Mouse (Mus musculus): ENCODE results near the gene Gm28047. TPM values are rescaled to one million over a fixed set of nuclear protein-coding genes. Genes with fewer than 3 reads are reported as not detected.

Gm28047 gene
- total RNA-seq, 2 experiments from 2014 or later, result 2.2 TPM; not detected in 1

- intact Hi-C loops (cut with DNase I), result no loop called here
Observed at GRCm38 (mm10) chr15:102517976-102518858, 106.7 kb downstream of the Gm28047 start, which contains the start of gene Tarbp2. Gene Tarbp2 (plus strand): TSS chr15:102518192.

GRCm38 (mm10) chr15:102517631-102517975 is 107.3 kb downstream of the Gm28047 start:
- no peak for DNase-seq
- intact Hi-C loops (cut with DNase I), result no loop called here

More at GRCm38 (mm10) chr15:102517976-102518858, 106.7 kb downstream of the Gm28047 start, which contains the start of gene Tarbp2:
- DNase-seq, result peak; percentile 100

GRCm38 (mm10) chr15:102516728-102517404 is 108.0 kb downstream of the Gm28047 start, which contains the start of gene Map3k12:
Gene Map3k12 (minus strand): TSS chr15:102517064.
- peak; percentile 83 for DNase-seq
- intact Hi-C loops (cut with DNase I), result no loop called here

- intact Hi-C loops (cut with DNase I), result no loop called here
- peak; percentile 61 for DNase-seq
Observed at GRCm38 (mm10) chr15:102516293-102516692, 108.6 kb downstream of the Gm28047 start.

- DNase-seq, result no peak
- intact Hi-C loops (cut with DNase I), result no loop called here
Observed at GRCm38 (mm10) chr15:102515791-102516190, 109.1 kb downstream of the Gm28047 start.

- DNase-seq, result no peak
- intact Hi-C loops (cut with DNase I), result no loop called here
Observed at GRCm38 (mm10) chr15:102515261-102515660, 109.6 kb downstream of the Gm28047 start.

- no peak for DNase-seq
- intact Hi-C loops (cut with DNase I), result no loop called here
Observed at GRCm38 (mm10) chr15:102513004-102513403, 111.9 kb downstream of the Gm28047 start.

- intact Hi-C loops (cut with DNase I), result no loop called here
- DNase-seq, result no peak
Observed at GRCm38 (mm10) chr15:102512471-102512870, 112.4 kb downstream of the Gm28047 start.

GRCm38 (mm10) chr15:102512010-102512409 is 112.9 kb downstream of the Gm28047 start:
- intact Hi-C loops (cut with DNase I), result no loop called here
- no peak for DNase-seq

GRCm38 (mm10) chr15:102511285-102511833 is 113.5 kb downstream of the Gm28047 start:
- intact Hi-C loops (cut with DNase I), result no loop called here

GRCm38 (mm10) chr15:102510590-102511284 is 114.1 kb downstream of the Gm28047 start:
- intact Hi-C loops (cut with DNase I), result no loop called here
- peak; percentile 96 for DNase-seq

More at GRCm38 (mm10) chr15:102511285-102511833, 113.5 kb downstream of the Gm28047 start:
- peak; percentile 59 for DNase-seq

GRCm38 (mm10) chr15:102510110-102510509 is 114.8 kb downstream of the Gm28047 start:
- intact Hi-C loops (cut with DNase I), result no loop called here
- no peak for DNase-seq

- intact Hi-C loops (cut with DNase I), result no loop called here
- DNase-seq, result no peak
Observed at GRCm38 (mm10) chr15:102508336-102508735, 116.5 kb downstream of the Gm28047 start.

- no peak for DNase-seq
- intact Hi-C loops (cut with DNase I), result no loop called here
Observed at GRCm38 (mm10) chr15:102507561-102507960, 117.3 kb downstream of the Gm28047 start.

GRCm38 (mm10) chr15:102506864-102507263 is 118.0 kb downstream of the Gm28047 start:
- no peak for DNase-seq
- intact Hi-C loops (cut with DNase I), result no loop called here

- intact Hi-C loops (cut with DNase I), result no loop called here
- no peak for DNase-seq
Observed at GRCm38 (mm10) chr15:102506464-102506830, 118.4 kb downstream of the Gm28047 start.

- intact Hi-C loops (cut with DNase I), result no loop called here
- no peak for DNase-seq
Observed at GRCm38 (mm10) chr15:102505770-102506463, 119.0 kb downstream of the Gm28047 start.

- DNase-seq, result no peak
- intact Hi-C loops (cut with DNase I), result no loop called here
Observed at GRCm38 (mm10) chr15:102505073-102505769, 119.6 kb downstream of the Gm28047 start.

Measured in left cerebral cortex, postnatal 4 days (tissue).